Mouse (Mus musculus): ENCODE measurements around the gene Mllt1.

DNA sequence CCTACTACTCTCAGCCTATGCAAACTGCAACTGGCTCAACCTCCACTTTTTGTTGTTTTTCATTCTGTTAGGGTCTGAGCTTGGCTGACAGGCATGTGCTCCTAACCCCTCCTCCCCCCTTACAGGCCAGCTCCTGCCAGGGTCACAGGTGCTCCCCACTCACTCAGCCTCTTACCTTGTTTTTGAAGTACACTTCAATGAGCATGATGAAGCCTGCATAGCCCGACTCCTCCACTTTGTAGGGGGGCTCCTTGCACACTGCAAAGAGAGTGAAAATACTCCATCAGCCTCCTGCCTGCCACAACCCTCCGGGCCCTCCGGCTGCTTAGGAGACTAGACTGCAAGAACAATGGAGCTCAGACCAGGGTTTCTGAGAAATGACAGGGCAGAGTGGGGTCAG is 15.5 kb downstream of the Mllt1 start:
- TF ChIP-seq CTCF (IDR thresholded peaks at IDR 0.05; ENCODE audit: borderline replicate concordance, extremely low read depth, insufficient read depth, insufficient read length): no peak
- TF ChIP-seq POLR2A (IDR thresholded peaks at IDR 0.05; ENCODE audit: borderline replicate concordance, extremely low read depth, insufficient read depth, insufficient read length, poor library complexity, severe bottlenecking): no peak

Measured in brain, embryonic 14.5 days (tissue).